Mouse (Mus musculus) monocyte, adult 59 days (primary cell): Measurements from ENCODE around the gene Hes7. TPM values are rescaled to one million over a fixed set of nuclear protein-coding genes. Genes with fewer than 3 reads are reported as not detected.

Source experiments
- total RNA-seq, 2 experiments: library from RNA; stranded (reverse); gene quantifications; one replicate each; pipeline ENCODE4 v1.2.4; 2023

Gene Hes7
- under 1 TPM in 1 of 2 experiments, not detected in 1; 0.45 TPM for total RNA-seq

DNA sequence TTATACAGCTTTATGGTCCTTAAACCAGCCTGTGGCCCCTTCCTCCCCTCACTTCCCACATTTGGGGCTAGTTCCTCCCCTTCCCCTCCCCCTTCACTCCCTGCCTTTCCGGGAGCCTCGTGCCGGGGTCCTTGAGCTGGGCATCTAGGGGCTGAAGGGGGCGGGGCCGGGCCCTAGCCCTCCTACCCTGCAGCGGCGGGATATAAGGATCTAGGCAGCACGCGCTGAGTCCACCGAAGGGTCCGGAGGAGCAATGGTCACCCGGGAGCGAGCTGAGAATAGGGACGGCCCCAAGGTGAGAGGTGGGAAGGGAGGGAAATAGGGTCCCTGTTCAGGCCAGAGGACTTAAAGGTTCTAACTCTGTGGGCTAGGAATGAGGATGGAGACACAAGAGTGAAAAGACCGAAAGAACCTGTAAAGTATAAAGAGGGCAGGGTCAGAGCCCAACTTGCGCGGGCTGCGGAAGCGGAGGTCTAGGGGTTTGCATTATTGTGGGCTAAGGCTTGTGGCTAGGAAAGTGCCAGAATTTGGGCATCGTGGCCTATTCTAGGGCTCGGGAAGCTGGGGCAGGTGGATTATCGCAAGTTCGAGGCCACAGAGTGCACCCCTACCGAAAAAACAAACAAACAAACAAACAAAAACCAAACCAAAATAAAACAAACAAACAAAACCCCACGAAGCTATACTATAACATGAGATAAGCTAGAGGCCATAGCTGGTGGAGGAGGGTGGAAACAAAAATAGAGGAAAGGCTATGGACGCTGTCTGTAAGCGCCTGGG, at the start of gene Hes7:
TSS of gene Hes7 (plus strand) at position 184 of the 780 bp plus-strand sequence.

DNA sequence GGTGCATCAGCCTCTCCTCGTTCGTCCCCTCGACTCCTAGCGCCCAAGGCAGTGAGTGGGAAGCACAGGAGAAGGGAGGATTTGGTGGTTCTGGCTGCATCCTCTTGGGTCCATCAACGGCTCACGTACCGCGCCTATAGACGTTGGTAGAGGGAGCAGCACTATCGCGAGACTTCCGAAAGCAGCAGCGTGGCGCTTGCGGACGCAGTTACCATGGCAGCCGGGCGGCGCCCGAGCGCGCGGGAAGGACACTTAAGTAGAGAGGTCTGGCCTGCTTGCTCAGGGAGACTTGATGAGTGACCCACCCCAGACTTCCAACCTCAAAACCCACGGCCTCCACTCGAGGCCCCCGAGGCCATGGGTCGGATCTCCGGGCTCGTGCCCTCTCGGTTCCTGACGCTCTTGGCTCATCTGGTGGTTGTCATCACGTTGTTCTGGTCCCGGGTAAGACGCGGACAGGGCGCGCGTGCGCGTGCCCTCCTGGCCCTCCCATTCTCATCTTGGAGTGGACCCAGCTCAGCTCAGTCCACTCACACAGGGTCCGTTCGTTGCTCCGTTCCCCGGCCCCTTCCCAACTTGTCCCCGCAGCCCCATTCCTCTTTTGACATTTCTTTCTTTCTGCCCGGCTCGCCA, 49.5 kb upstream of the Hes7 start, which contains the start of gene Tmem107:
TSS of gene Tmem107 (plus strand) at position 217 of the 633 bp plus-strand sequence.

GRCm38 (mm10) chr11:69088103-69088855, 31.9 kb upstream of the Hes7 start, which contains the start of gene Vamp2:
Gene Vamp2 (plus strand): TSS chr11:69088490.

GRCm38 (mm10) chr11:69094697-69095429, 25.3 kb upstream of the Hes7 start, which contains the start of gene Per1:
Gene Per1 (plus strand): TSS chr11:69095217.

GRCm38 (mm10) chr11:69122336-69122951, 2.2 kb downstream of the Hes7 start, which contains the start of gene 9130213A22Rik:
Gene 9130213A22Rik (minus strand): TSS chr11:69122589.

DNA sequence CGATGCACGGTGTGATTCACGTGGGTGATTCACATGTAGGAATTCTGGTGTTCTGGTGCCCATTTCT, 5.5 kb downstream of the Hes7 start, which contains the start of gene Aloxe3:
TSS of gene Aloxe3 (plus strand) at position 45 of the 67 bp plus-strand sequence.

DNA sequence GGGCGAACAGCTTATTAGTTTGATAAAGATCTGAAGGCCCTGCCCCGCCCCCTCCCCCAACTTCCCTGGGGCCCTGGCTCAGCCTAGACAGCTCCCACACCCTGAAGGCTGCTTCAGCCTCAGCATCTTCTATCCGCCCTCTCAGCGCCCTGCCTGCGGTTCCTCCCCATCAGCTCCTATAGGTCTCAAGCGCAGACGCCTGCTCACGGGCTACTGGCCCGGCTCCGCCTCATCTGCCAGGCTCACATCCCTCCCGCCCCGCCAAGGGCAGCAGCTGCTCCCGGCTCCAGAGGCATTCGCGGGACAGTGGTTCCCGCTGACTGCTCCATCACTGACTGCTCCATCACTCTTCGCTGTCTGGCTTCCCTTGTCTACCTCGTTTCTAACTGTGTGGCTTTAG, 36.6 kb downstream of the Hes7 start, which contains the start of gene Alox12b:
TSS of gene Alox12b (plus strand) at position 190 of the 400 bp plus-strand sequence.

Other genes starting within 250 kb of the Hes7 start
- gene Ndel1, start 248.5 kb upstream of the Hes7 start, total RNA-seq: 100 to 1,000 TPM; 151 to 155 TPM
- gene Rnf222, start 231.9 kb upstream of the Hes7 start, total RNA-seq: not detected
- 1,000 to 10,000 TPM; 1,720 to 1,823 TPM for gene Rpl26, start 218.8 kb upstream of the Hes7 start, total RNA-seq
- gene Odf4, start 193.3 kb upstream of the Hes7 start, total RNA-seq: not detected
- gene Arhgef15, start 162.9 kb upstream of the Hes7 start, total RNA-seq: not detected
- 1 to 10 TPM; 2.6 to 3.1 TPM for gene Slc25a35, start 152.3 kb upstream of the Hes7 start, total RNA-seq
- gene Rangrf, start 145.2 kb upstream of the Hes7 start, total RNA-seq: 1 to 10 TPM; 2.0 to 5.2 TPM
- 1 to 10 TPM; 7.9 to 8.6 TPM for gene Pfas, start 111.9 kb upstream of the Hes7 start, total RNA-seq
- 10 to 100 TPM; 27.8 to 30.5 TPM for gene Ctc1, start 104.5 kb upstream of the Hes7 start, total RNA-seq
- 10 to 100 TPM; 12.5 to 13.0 TPM for gene Aurkb, start 74.8 kb upstream of the Hes7 start, total RNA-seq
- gene Borcs6, start 60.7 kb upstream of the Hes7 start, total RNA-seq: 10 to 100 TPM; 43.4 to 46.4 TPM
- 1 to 10 TPM; 3.9 to 6.5 TPM for gene Tmem107, start 49.6 kb upstream of the Hes7 start, total RNA-seq
- 100 to 1,000 TPM; 151 to 170 TPM for gene Vamp2, start 31.9 kb upstream of the Hes7 start, total RNA-seq
- 100 to 1,000 TPM; 499 to 544 TPM for gene Per1, start 25.2 kb upstream of the Hes7 start, total RNA-seq
- gene 9130213A22Rik, start 2.2 kb downstream of the Hes7 start, total RNA-seq: under 1 TPM; 0.31 to 0.55 TPM
- under 1 TPM; 0.50 to 0.85 TPM for gene Aloxe3, start 5.5 kb downstream of the Hes7 start, total RNA-seq
- not detected for gene Alox12b, start 36.6 kb downstream of the Hes7 start, total RNA-seq
- 1 to 10 TPM in 1 of 2 experiments, under 1 TPM in 1; 0.94 to 2.2 TPM for gene Alox8, start 77.4 kb downstream of the Hes7 start, total RNA-seq
- not detected for gene Gucy2e, start 116.6 kb downstream of the Hes7 start, total RNA-seq
- 10 to 100 TPM in 1 of 2 experiments, 1 to 10 TPM in 1; 9.4 to 15.2 TPM for gene Cntrob, start 203.4 kb downstream of the Hes7 start, total RNA-seq
- 10 to 100 TPM; 61.5 to 74.4 TPM for gene Trappc1, start 203.6 kb downstream of the Hes7 start, total RNA-seq
- gene Kcnab3, start 205.9 kb downstream of the Hes7 start, total RNA-seq: 1 to 10 TPM; 1.5 to 2.5 TPM
- 1 to 10 TPM; 1.6 to 1.8 TPM for gene Rnf227, start 220.1 kb downstream of the Hes7 start, total RNA-seq
- 10 to 100 TPM; 86.1 to 96.7 TPM for gene Chd3, start 249.0 kb downstream of the Hes7 start, total RNA-seq